8 mouse cellular contexts compared by ENCODE assay signal in genomic region chr3:152264830-152265229, GRCm38 (mm10). TPM values are rescaled to one million over a fixed set of nuclear protein-coding genes. Genes with fewer than 3 reads are reported as not detected.
DNase-seq lines count a peak whose midpoint lies in the region; ATAC-seq and TF ChIP-seq lines count a peak whose summit lies in the region.

No protein-coding gene starts in this region.

- WGBS in lung, postnatal 0 days: 33% methylated on average over 12 of the region's 12 CpGs
- 17% methylated on average over 12 of the region's 12 CpGs for WGBS in heart, embryonic 13.5 days
- 53% methylated on average over 12 of the region's 12 CpGs for WGBS in limb, embryonic 15.5 days
- 37% methylated on average over 12 of the region's 12 CpGs for WGBS in stomach, embryonic 15.5 days

- ATAC-seq in lung, postnatal 0 days: no peak
- ATAC-seq in heart, embryonic 13.5 days (ENCODE audit: extremely low read depth, insufficient number of reproducible peaks, low FRiP score, low TSS enrichment): no peak
- ATAC-seq in limb, embryonic 15.5 days (ENCODE audit: insufficient number of reproducible peaks, low FRiP score, low TSS enrichment, low read depth): no peak
- ATAC-seq in stomach, embryonic 15.5 days (ENCODE audit: insufficient read depth, low FRiP score, low read depth): no peak

- no peaks in the 10 kb centered on the region; the same call in 1 of the 2 replicates for H3K4me1 ChIP-seq in lung, postnatal 0 days (ENCODE audit: insufficient read depth, low read depth, low read length)
- peaks cover 58% of the 10 kb centered on the region for H3K4me1 ChIP-seq in heart, embryonic 13.5 days
- peaks cover 17% of the 10 kb centered on the region for H3K4me1 ChIP-seq in limb, embryonic 15.5 days
- H3K4me1 ChIP-seq in stomach, embryonic 15.5 days: 0 out of 2 replicates have a peak, but pooled peaks cover 11% of the 10 kb centered on the region

- H3K9ac ChIP-seq in lung, postnatal 0 days (replicated peaks; ENCODE audit: low read depth): peak overlapping the region; percentile 62
- H3K9ac ChIP-seq in heart, embryonic 13.5 days: peak overlapping the region; percentile 91
- no peak overlapping the region for H3K9ac ChIP-seq in limb, embryonic 15.5 days
- H3K9ac ChIP-seq in stomach, embryonic 15.5 days: no peak overlapping the region

- H3K27me3 ChIP-seq in lung, postnatal 0 days (replicated peaks; ENCODE audit: insufficient read depth, low read length): no peaks in the 10 kb centered on the region
- no peaks in the 10 kb centered on the region for H3K27me3 ChIP-seq in heart, embryonic 13.5 days (replicated peaks)
- H3K27me3 ChIP-seq in limb, embryonic 15.5 days: 0 out of 2 replicates have a peak, but pooled peaks cover 9% of the 10 kb centered on the region
- H3K27me3 ChIP-seq in stomach, embryonic 15.5 days (replicated peaks): no peaks in the 10 kb centered on the region; the same call in 1 of the 2 replicates

- H3K36me3 ChIP-seq in lung, postnatal 0 days (ENCODE audit: insufficient read depth, low read length): no peaks in the 10 kb centered on the region
- no peaks in the 10 kb centered on the region for H3K36me3 ChIP-seq in heart, embryonic 13.5 days
- no peaks in the 10 kb centered on the region for H3K36me3 ChIP-seq in limb, embryonic 15.5 days
- H3K36me3 ChIP-seq in stomach, embryonic 15.5 days: no peaks in the 10 kb centered on the region

- peak overlapping the region; percentile 83 for H3K4me2 ChIP-seq in lung, postnatal 0 days (replicated peaks; ENCODE audit: low read depth, low read length)
- H3K4me2 ChIP-seq in heart, embryonic 13.5 days: peak overlapping the region; percentile 80
- H3K4me2 ChIP-seq in limb, embryonic 15.5 days: peak overlapping the region; percentile 91
- peak overlapping the region; percentile 91 for H3K4me2 ChIP-seq in stomach, embryonic 15.5 days

- DNase-seq in lung, postnatal 0 days (ENCODE audit: low spot score): peak; percentile 45
- no peak for DNase-seq in lung, postnatal 25 days (ENCODE audit: low spot score)
- DNase-seq in left cerebral cortex, postnatal 4 days: no peak
- DNase-seq in gastrocnemius, postnatal 4 days (ENCODE audit: low spot score in 2 of 2): no peak
- no peak for DNase-seq in frontal cortex, postnatal 36 days (ENCODE audit: low spot score in 2 of 2)

- TF ChIP-seq CTCF in lung, postnatal 0 days (IDR thresholded peaks at IDR 0.05): no peak

- H3K4me3 ChIP-seq in lung, postnatal 0 days (ENCODE audit: low read depth, low read length): peak overlapping the region; percentile 49
- H3K4me3 ChIP-seq in heart, embryonic 13.5 days: peak overlapping the region; percentile 69
- H3K4me3 ChIP-seq in limb, embryonic 15.5 days: peak overlapping the region; percentile 59
- H3K4me3 ChIP-seq in stomach, embryonic 15.5 days (replicated peaks): peak overlapping the region; percentile 54

- no peaks in the 10 kb centered on the region for H3K9me3 ChIP-seq in lung, postnatal 0 days (ENCODE audit: low read length)
- H3K9me3 ChIP-seq in heart, embryonic 13.5 days: no peaks in the 10 kb centered on the region
- no peaks in the 10 kb centered on the region for H3K9me3 ChIP-seq in limb, embryonic 15.5 days
- H3K9me3 ChIP-seq in stomach, embryonic 15.5 days: no peaks in the 10 kb centered on the region

- TF ChIP-seq EP300 in lung, postnatal 0 days (IDR thresholded peaks at IDR 0.05): no peak

- intact Hi-C loops in left cerebral cortex, postnatal 4 days (cut with DNase I): loop anchor here (10.0 kb wide), 1 partner anchor 50 kb away; no protein-coding TSS in a partner anchor

- peak overlapping the region; percentile 83 for H3K27ac ChIP-seq in lung, postnatal 0 days (ENCODE audit: low read length)
- H3K27ac ChIP-seq in heart, embryonic 13.5 days (replicated peaks): peak overlapping the region; percentile 97
- H3K27ac ChIP-seq in limb, embryonic 15.5 days: no peak overlapping the region
- H3K27ac ChIP-seq in stomach, embryonic 15.5 days: no peak overlapping the region

RNA-seq across cellular contexts. Expression of gene Nexn, which starts 1.3 kb away (rescaled TPM):
- 39.9 and 47.1 TPM in 2 replicates for polyA plus RNA-seq in lung, postnatal 0 days (2015; fragmentation: Nextera tagmentation; extraction: Ambion mirVana)
- 192 and 211 TPM in 2 replicates for polyA plus RNA-seq in heart, embryonic 13.5 days (2015; fragmentation: Nextera tagmentation; extraction: Ambion mirVana)
- polyA plus RNA-seq in limb, embryonic 15.5 days (2015; fragmentation: Nextera tagmentation; extraction: Ambion mirVana): 28.5 and 41.5 TPM in 2 replicates
- 35.8 and 37.5 TPM in 2 replicates for polyA plus RNA-seq in stomach, embryonic 15.5 days (2015; fragmentation: Nextera tagmentation; extraction: Ambion mirVana)
- 1 to 10 TPM; 2.4 to 6.0 TPM for total RNA-seq in left cerebral cortex, postnatal 4 days (2021)
- total RNA-seq in gastrocnemius, postnatal 4 days (2021): 100 to 1,000 TPM; 201 to 279 TPM

RNA-seq across cellular contexts. Expression of gene Fubp1, which starts 54.6 kb away (rescaled TPM):
- 74.9 and 95.5 TPM in 2 replicates for polyA plus RNA-seq in lung, postnatal 0 days (2015; fragmentation: Nextera tagmentation; extraction: Ambion mirVana)
- 118 and 128 TPM in 2 replicates for polyA plus RNA-seq in heart, embryonic 13.5 days (2015; fragmentation: Nextera tagmentation; extraction: Ambion mirVana)
- polyA plus RNA-seq in limb, embryonic 15.5 days (2015; fragmentation: Nextera tagmentation; extraction: Ambion mirVana): 192 and 209 TPM in 2 replicates
- 191 and 208 TPM in 2 replicates for polyA plus RNA-seq in stomach, embryonic 15.5 days (2015; fragmentation: Nextera tagmentation; extraction: Ambion mirVana)
- 100 to 1,000 TPM; 216 to 229 TPM for total RNA-seq in left cerebral cortex, postnatal 4 days (2021)
- 100 to 1,000 TPM; 105 to 116 TPM for total RNA-seq in gastrocnemius, postnatal 4 days (2021)

RNA-seq across cellular contexts. Expression of gene Dnajb4, which starts 54.7 kb away (rescaled TPM):
- 54.0 and 58.7 TPM in 2 replicates for polyA plus RNA-seq in lung, postnatal 0 days (2015; fragmentation: Nextera tagmentation; extraction: Ambion mirVana)
- 38.3 and 47.6 TPM in 2 replicates for polyA plus RNA-seq in heart, embryonic 13.5 days (2015; fragmentation: Nextera tagmentation; extraction: Ambion mirVana)
- polyA plus RNA-seq in limb, embryonic 15.5 days (2015; fragmentation: Nextera tagmentation; extraction: Ambion mirVana): 39.3 and 44.3 TPM in 2 replicates
- 30.9 and 34.9 TPM in 2 replicates for polyA plus RNA-seq in stomach, embryonic 15.5 days (2015; fragmentation: Nextera tagmentation; extraction: Ambion mirVana)
- total RNA-seq in left cerebral cortex, postnatal 4 days (2021): 10 to 100 TPM; 38.4 to 42.9 TPM
- 10 to 100 TPM; 65.3 to 87.7 TPM for total RNA-seq in gastrocnemius, postnatal 4 days (2021)

Comparison
In these comparisons a context has a peak if more than half of its experiments do, and no peak if none do; other contexts are left out.
1. H3K27ac ChIP-seq: peak in lung, postnatal 0 days (single experiment) and heart, embryonic 13.5 days (single experiment); none in limb, embryonic 15.5 days (single experiment) and stomach, embryonic 15.5 days (single experiment).
2. H3K9ac ChIP-seq: peak in lung, postnatal 0 days (single experiment) and heart, embryonic 13.5 days (single experiment); none in limb, embryonic 15.5 days (single experiment) and stomach, embryonic 15.5 days (single experiment).
3. Peak in every context shown above with its lines, with median percentiles within 50 percentile points of each other: H3K4me2 ChIP-seq and H3K4me3 ChIP-seq.